Mouse (Mus musculus): ENCODE data around the gene Taf1. TPM values are rescaled to one million over a fixed set of nuclear protein-coding genes. Genes with fewer than 3 reads are reported as not detected.

Gene Taf1
- polyA plus RNA-seq, 1 experiment = 4.7 TPM

DNA sequence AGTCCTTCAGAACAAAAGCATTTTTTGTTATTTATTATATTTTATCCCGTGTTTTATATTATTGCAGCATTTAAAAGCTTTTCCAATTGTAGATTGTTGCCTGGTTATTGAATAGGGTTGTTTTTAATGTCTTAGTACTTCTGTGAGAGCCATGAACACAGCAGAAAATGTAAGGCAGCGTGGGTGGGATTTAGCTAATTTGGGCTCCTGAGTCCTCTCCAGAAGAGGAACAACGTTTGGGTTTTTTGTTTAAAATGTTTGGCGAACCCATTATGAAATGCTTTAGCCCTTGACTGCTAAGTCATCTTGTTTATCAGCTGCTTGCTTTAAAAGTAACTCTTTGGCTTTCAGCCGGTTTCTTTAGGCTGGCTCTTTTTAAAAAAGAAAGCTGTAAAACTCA lies 109.6 kb downstream of the Taf1 start:
- no peak overlapping the region for H3K27ac ChIP-seq (ENCODE audit: control insufficient read depth, insufficient read depth, low read length)
- TF ChIP-seq POLR2A (IDR thresholded peaks at IDR 0.05; ENCODE audit: control insufficient read depth, extremely low read depth, insufficient read depth, low read length, poor library complexity) = no peak
- TF ChIP-seq CTCF (IDR thresholded peaks at IDR 0.05; ENCODE audit: borderline replicate concordance, control insufficient read depth, extremely low read depth, insufficient read depth, low read length, poor library complexity) = no peak
- peaks cover 2% of the 10 kb centered on the region for H3K4me1 ChIP-seq (replicated peaks; ENCODE audit: control insufficient read depth, insufficient read depth, low read length)
- H3K36me3 ChIP-seq (ENCODE audit: control insufficient read depth, insufficient read depth, low read length) = peaks cover 18% of the 10 kb centered on the region
- no peaks in the 10 kb centered on the region for H3K27me3 ChIP-seq (ENCODE audit: control insufficient read depth, insufficient read depth, low read length)
- H3K4me3 ChIP-seq (ENCODE audit: control insufficient read depth, insufficient read depth, low read length) = no peak overlapping the region
- DNase-seq = no peak
- 6% methylated on average over 5 of the region's 5 CpGs for WGBS

DNA sequence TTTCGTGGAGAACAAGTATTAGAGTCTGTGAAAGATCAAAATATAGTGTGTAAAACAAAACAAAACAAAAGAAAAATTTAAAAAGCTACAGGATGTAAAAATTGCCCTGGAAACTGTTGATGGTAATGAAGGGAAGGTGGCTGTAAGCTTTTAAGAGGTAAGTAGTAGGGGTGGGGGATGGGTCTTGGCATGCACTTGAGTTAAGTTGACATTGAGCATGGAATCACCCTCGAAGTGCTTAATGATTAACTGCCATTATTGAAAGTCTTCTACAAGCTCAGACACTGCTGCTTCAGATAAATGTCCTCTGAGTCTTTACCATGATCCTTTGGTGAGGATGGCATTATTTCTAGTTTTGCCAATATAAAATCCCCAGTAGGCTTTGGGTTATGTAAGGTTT lies 112.8 kb downstream of the Taf1 start:
- WGBS = 86% methylated on average over 2 of the region's 2 CpGs
- Histone ChIP-seq H3K27ac (ENCODE audit: control insufficient read depth, insufficient read depth, low read length) (no peak overlapping the region), H3K4me3 (ENCODE audit: control insufficient read depth, insufficient read depth, low read length) (no peak overlapping the region), H3K36me3 (ENCODE audit: control insufficient read depth, insufficient read depth, low read length) (peaks cover 19% of the 10 kb centered on the region), H3K27me3 (ENCODE audit: control insufficient read depth, insufficient read depth, low read length) (no peaks in the 10 kb centered on the region), H3K4me1 (replicated peaks; ENCODE audit: control insufficient read depth, insufficient read depth, low read length) (peaks cover 2% of the 10 kb centered on the region)
- DNase-seq = no peak
- no peak for TF ChIP-seq POLR2A (IDR thresholded peaks at IDR 0.05; ENCODE audit: control insufficient read depth, extremely low read depth, insufficient read depth, low read length, poor library complexity)
- no peak for TF ChIP-seq CTCF (IDR thresholded peaks at IDR 0.05; ENCODE audit: borderline replicate concordance, control insufficient read depth, extremely low read depth, insufficient read depth, low read length, poor library complexity)

DNA sequence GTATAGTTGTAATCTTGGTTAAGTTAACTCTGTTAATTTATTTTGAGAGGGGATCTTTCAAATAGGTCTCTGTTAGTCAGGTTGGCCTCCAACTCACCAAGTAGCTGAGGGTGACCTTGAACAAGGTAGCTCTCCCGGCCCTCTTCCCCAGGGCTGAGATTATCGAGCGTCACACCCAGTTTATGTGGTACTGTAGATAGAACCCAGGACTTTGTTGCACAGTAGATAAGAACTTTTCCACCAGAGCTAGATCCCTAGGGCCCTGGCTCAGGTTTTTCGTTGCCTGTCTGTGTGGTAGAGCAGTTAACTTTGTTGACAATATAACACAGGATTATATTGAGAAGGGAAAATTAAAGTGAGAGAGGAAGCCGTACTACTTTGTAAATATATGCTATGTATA lies 114.1 kb downstream of the Taf1 start:
- WGBS = 95% methylated on average over 5 of the region's 5 CpGs
- peaks cover 2% of the 10 kb centered on the region for H3K4me1 ChIP-seq (replicated peaks; ENCODE audit: control insufficient read depth, insufficient read depth, low read length)

More for the DNA sequence above, 114.1 kb downstream of the Taf1 start:
- Histone ChIP-seq H3K4me3 (ENCODE audit: control insufficient read depth, insufficient read depth, low read length) (no peak overlapping the region), H3K27me3 (ENCODE audit: control insufficient read depth, insufficient read depth, low read length) (no peaks in the 10 kb centered on the region), H3K36me3 (ENCODE audit: control insufficient read depth, insufficient read depth, low read length) (peaks cover 29% of the 10 kb centered on the region), H3K27ac (ENCODE audit: control insufficient read depth, insufficient read depth, low read length) (no peak overlapping the region)
- TF ChIP-seq POLR2A (IDR thresholded peaks at IDR 0.05; ENCODE audit: control insufficient read depth, extremely low read depth, insufficient read depth, low read length, poor library complexity) (no peak), CTCF (IDR thresholded peaks at IDR 0.05; ENCODE audit: borderline replicate concordance, control insufficient read depth, extremely low read depth, insufficient read depth, low read length, poor library complexity) (no peak)
- DNase-seq = no peak

Other genes starting within 250 kb of the Taf1 start
- 0.20 and 0.40 TPM in 2 replicates for gene Nlgn3, start 233.6 kb upstream of the Taf1 start, polyA plus RNA-seq (2012; rRNA removed)
- gene Gjb1, start 156.4 kb upstream of the Taf1 start, polyA plus RNA-seq (2012; rRNA removed) = 0.20 and 2.5 TPM in 2 replicates
- gene Zmym3, start 111.9 kb upstream of the Taf1 start, polyA plus RNA-seq (2012; rRNA removed) = 51.2 and 54.5 TPM in 2 replicates
- 255 and 269 TPM in 2 replicates for gene Nono, start 103.4 kb upstream of the Taf1 start, polyA plus RNA-seq (2012; rRNA removed)
- 0.87 and 8.2 TPM in 2 replicates for gene Itgb1bp2, start 83.6 kb upstream of the Taf1 start, polyA plus RNA-seq (2012; rRNA removed)
- 192 and 229 TPM in 2 replicates for gene Ogt, start 107.3 kb downstream of the Taf1 start, polyA plus RNA-seq (2012; rRNA removed)
- 13.6 and 16.0 TPM in 2 replicates for gene Cxcr3, start 201.5 kb downstream of the Taf1 start, polyA plus RNA-seq (2012; rRNA removed)

Data from thymus, adult 2 months (tissue).